Mouse (Mus musculus): ENCODE measurements around the gene Gm33543. TPM values are rescaled to one million over a fixed set of nuclear protein-coding genes. Genes with fewer than 3 reads are reported as not detected.

The Gm33543 gene
- polyA plus RNA-seq, 1 experiment: not detected

DNA sequence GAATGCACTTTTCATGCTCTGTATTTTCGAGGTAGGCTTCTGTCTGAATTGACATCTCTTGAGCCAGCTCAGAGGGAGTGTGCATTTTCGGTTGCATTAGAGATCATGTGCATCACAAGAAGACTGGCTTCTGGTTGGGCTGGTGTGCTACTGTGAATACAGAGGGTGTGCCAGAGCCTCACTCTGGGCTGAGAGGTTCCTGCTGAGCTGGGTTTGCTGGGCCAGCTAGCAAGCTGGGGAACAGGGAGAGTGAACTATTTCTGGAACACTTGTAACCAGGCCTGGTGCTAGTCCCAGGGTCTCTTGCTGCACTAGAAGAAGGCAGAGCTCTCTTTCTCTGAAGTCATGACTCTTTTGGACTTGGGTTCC is 41.3 kb downstream of the Gm33543 start:
- Histone ChIP-seq H3K27me3 (replicated peaks) (peaks cover 2% of the 10 kb centered on the region), H3K4me1 (no peaks in the 10 kb centered on the region), H3K36me3 (replicated peaks; ENCODE audit: low read length) (no peaks in the 10 kb centered on the region), H3K9me3 (peaks cover 14% of the 10 kb centered on the region), H3K4me3 (replicated peaks) (no peak overlapping the region)
- TF ChIP-seq FLI1 (IDR thresholded peaks at IDR 0.05; ENCODE audit: low read length) (no peak), GATA1 (IDR thresholded peaks at IDR 0.05; ENCODE audit: borderline replicate concordance, low read length) (no peak)

- Histone ChIP-seq H3K9me3 (peaks cover 14% of the 10 kb centered on the region), H3K27me3 (replicated peaks) (peaks cover 2% of the 10 kb centered on the region), H3K36me3 (replicated peaks; ENCODE audit: low read length) (no peaks in the 10 kb centered on the region), H3K4me1 (no peaks in the 10 kb centered on the region), H3K4me3 (replicated peaks) (no peak overlapping the region)
- TF ChIP-seq FLI1 (IDR thresholded peaks at IDR 0.05; ENCODE audit: low read length): no peak
- no peak for TF ChIP-seq GATA1 (IDR thresholded peaks at IDR 0.05; ENCODE audit: borderline replicate concordance, low read length)
These were observed 41.9 kb downstream of the Gm33543 start for GRCm38 (mm10) chr10:95800693-95801442.

- Histone ChIP-seq H3K4me3 (replicated peaks) (no peak overlapping the region), H3K27me3 (replicated peaks) (peaks cover 7% of the 10 kb centered on the region), H3K4me1 (no peaks in the 10 kb centered on the region), H3K36me3 (replicated peaks; ENCODE audit: low read length) (no peaks in the 10 kb centered on the region), H3K9me3 (peaks cover 12% of the 10 kb centered on the region)
- no peak for TF ChIP-seq GATA1 (IDR thresholded peaks at IDR 0.05; ENCODE audit: borderline replicate concordance, low read length)
- no peak for TF ChIP-seq FLI1 (IDR thresholded peaks at IDR 0.05; ENCODE audit: low read length)
These were observed 44.9 kb downstream of the Gm33543 start for GRCm38 (mm10) chr10:95797645-95798395.

DNA sequence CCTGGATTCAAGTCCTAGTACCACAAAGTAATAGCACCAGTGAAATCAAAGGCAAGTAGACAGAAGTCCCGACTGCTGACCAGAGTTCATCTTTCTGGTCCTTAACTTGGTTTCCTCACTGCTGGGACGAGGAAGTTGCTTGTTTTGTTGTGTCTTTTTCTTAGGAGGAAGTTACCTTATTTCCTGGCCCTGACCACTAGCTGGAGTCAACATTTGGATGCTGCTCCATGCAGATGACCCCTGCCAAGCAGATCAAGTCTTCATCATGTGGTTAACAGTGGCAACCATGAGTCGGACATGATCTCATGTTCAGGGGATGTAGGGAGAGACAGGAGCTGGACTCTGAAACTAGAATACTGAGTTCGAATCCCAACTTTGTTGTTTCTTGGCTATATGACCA is 47.2 kb downstream of the Gm33543 start:
- H3K4me1 ChIP-seq: peaks cover 9% of the 10 kb centered on the region
- no peak overlapping the region for H3K4me3 ChIP-seq (replicated peaks)
- H3K27me3 ChIP-seq (replicated peaks): peaks cover 7% of the 10 kb centered on the region
- no peaks in the 10 kb centered on the region for H3K36me3 ChIP-seq (replicated peaks; ENCODE audit: low read length)
- H3K9me3 ChIP-seq: 0 out of 2 replicates have a peak, but pooled peaks cover 8% of the 10 kb centered on the region
- no peak for TF ChIP-seq FLI1 (IDR thresholded peaks at IDR 0.05; ENCODE audit: low read length)
- TF ChIP-seq GATA1 (IDR thresholded peaks at IDR 0.05; ENCODE audit: borderline replicate concordance, low read length): no peak

DNA sequence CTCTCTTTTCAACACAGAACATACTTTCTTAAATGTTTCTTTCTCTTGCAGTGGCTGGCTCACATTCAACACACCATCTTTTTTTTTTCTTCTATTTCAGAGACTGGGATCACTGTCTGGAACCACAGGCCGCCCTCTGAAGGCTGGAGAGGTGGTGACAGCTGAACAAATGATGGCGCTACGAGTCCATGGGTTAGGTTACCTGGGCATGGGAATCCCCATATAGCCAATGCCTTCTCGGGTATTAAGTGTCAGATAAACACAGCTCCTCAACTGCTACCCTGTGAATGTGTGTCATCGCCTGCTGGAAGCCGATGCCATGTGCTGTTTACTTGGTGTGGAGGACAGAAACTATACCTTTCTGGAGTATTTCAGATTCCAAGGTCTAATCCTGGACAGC is 48.0 kb downstream of the Gm33543 start:
- Histone ChIP-seq H3K4me1 (peaks cover 11% of the 10 kb centered on the region), H3K9me3 (0 out of 2 replicates have a peak, but pooled peaks cover 8% of the 10 kb centered on the region)
- TF ChIP-seq FLI1 (IDR thresholded peaks at IDR 0.05; ENCODE audit: low read length) (no peak), GATA1 (IDR thresholded peaks at IDR 0.05; ENCODE audit: borderline replicate concordance, low read length) (no peak)

DNA sequence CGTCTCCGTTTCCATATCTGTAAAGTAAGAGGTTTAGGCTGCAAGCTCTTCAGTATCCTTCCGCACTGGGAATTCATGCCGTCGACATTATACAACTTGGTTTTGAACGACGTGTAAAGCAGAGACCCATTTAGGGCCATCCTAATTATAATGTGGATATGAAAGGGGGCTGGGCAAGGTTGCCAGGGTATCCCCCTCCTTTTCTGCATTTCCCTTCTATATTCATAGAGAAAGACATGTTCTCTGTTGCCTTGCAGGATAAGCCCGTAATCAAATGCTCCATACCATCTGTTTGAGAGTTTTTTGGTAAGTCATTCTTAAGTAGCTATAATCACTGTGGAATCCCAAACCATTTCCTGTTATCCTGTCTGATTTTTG is 51.3 kb downstream of the Gm33543 start:
- H3K4me3 ChIP-seq (replicated peaks): no peak overlapping the region
- TF ChIP-seq GATA1 (IDR thresholded peaks at IDR 0.05; ENCODE audit: borderline replicate concordance, low read length): no peak
- no peak for TF ChIP-seq FLI1 (IDR thresholded peaks at IDR 0.05; ENCODE audit: low read length)
- 0 out of 2 replicates have a peak, but pooled peaks cover 8% of the 10 kb centered on the region for H3K9me3 ChIP-seq
- H3K36me3 ChIP-seq (replicated peaks; ENCODE audit: low read length): no peaks in the 10 kb centered on the region
- peaks cover 11% of the 10 kb centered on the region for H3K4me1 ChIP-seq
- peaks cover 14% of the 10 kb centered on the region for H3K27me3 ChIP-seq (replicated peaks)

More for the DNA sequence above, 48.0 kb downstream of the Gm33543 start:
- peaks cover 10% of the 10 kb centered on the region for H3K27me3 ChIP-seq (replicated peaks)
- H3K36me3 ChIP-seq (replicated peaks; ENCODE audit: low read length): no peaks in the 10 kb centered on the region
- H3K4me3 ChIP-seq (replicated peaks): no peak overlapping the region

DNA sequence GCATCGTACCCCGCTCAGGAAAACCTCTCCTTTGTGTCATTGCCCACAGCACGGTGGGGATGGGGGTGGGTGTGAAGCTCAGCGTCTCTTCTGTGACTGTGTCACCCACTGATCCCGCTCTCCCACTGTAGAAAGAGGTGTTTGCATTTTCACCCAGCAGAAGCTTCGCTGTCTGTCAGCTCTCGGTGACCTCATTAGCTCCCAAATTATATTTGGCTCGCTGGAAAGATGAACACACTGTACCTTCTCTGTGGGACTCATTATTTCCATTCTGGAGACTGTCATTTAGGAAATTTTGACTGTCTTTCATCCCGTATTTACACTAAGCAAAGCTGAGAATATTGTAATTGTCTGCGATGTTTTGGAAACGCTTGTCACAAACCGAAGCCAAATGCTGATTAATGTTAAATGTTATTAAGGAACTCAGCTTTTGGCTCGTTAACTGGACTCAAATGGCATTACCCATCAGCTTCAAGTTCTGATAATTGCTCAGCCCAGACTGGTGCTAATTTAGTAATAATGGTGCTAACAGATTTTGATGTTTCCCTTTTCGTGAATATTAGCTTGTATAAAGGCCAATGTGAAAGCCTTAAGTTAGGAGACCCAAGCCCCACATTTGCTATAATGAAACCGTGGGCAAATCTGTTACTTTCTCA is 51.8 kb downstream of the Gm33543 start:
- no peak overlapping the region for H3K4me3 ChIP-seq (replicated peaks)
- H3K9me3 ChIP-seq: 0 out of 2 replicates have a peak, but pooled peaks cover 8% of the 10 kb centered on the region
- peaks cover 14% of the 10 kb centered on the region for H3K27me3 ChIP-seq (replicated peaks)
- no peaks in the 10 kb centered on the region for H3K36me3 ChIP-seq (replicated peaks; ENCODE audit: low read length)
- H3K4me1 ChIP-seq: peaks cover 11% of the 10 kb centered on the region
- TF ChIP-seq GATA1 (IDR thresholded peaks at IDR 0.05; ENCODE audit: borderline replicate concordance, low read length) (no peak), FLI1 (IDR thresholded peaks at IDR 0.05; ENCODE audit: low read length) (no peak)

DNA sequence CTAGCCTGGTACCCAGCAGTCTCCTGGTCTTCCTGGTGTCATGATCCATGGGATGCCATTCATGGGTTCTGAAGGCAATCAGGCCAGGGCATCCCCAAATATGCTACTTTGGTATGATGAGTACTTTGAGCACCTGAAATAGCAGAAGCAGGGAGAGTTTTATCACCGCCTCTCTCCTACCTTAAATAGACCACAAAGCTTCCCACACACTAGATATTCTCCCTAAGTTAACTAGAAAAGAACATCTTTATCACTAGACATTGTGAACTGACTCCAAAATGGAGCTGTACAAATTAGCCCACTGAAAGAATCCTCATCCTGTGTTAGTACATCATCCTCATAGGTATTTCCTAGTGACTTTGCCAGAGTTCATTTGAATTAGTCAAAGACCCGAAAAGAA is 55.6 kb downstream of the Gm33543 start:
- no peak for TF ChIP-seq FLI1 (IDR thresholded peaks at IDR 0.05; ENCODE audit: low read length)
- no peak for TF ChIP-seq GATA1 (IDR thresholded peaks at IDR 0.05; ENCODE audit: borderline replicate concordance, low read length)
- Histone ChIP-seq H3K4me1 (peaks cover 11% of the 10 kb centered on the region), H3K36me3 (replicated peaks; ENCODE audit: low read length) (no peaks in the 10 kb centered on the region), H3K27me3 (replicated peaks) (peaks cover 11% of the 10 kb centered on the region), H3K4me3 (replicated peaks) (no peak overlapping the region), H3K9me3 (peaks cover 9% of the 10 kb centered on the region; the same call in 1 of the 2 replicates)

GRCm38 (mm10) chr10:95784837-95785236 is 57.9 kb downstream of the Gm33543 start:
- no peaks in the 10 kb centered on the region for H3K36me3 ChIP-seq (replicated peaks; ENCODE audit: low read length)

More at GRCm38 (mm10) chr10:95784837-95785236, 57.9 kb downstream of the Gm33543 start:
- TF ChIP-seq FLI1 (IDR thresholded peaks at IDR 0.05; ENCODE audit: low read length) (no peak), GATA1 (IDR thresholded peaks at IDR 0.05; ENCODE audit: borderline replicate concordance, low read length) (no peak)
- peaks cover 9% of the 10 kb centered on the region; the same call in 1 of the 2 replicates for H3K9me3 ChIP-seq
- peaks cover 8% of the 10 kb centered on the region for H3K27me3 ChIP-seq (replicated peaks)
- peaks cover 12% of the 10 kb centered on the region for H3K4me1 ChIP-seq
- H3K4me3 ChIP-seq (replicated peaks): no peak overlapping the region

Data from megakaryocyte, embryonic 14.5 days (primary cell).